Mouse (Mus musculus) ES-Bruce4 (cell line): ENCODE measurements around the gene Uvrag. TPM values are rescaled to one million over a fixed set of nuclear protein-coding genes. Genes with fewer than 3 reads are reported as not detected.

Experiments used
- H3K27ac ChIP-seq: 2 replicates; pipeline ENCODE4 v1.5.1; 2012; ENCODE audit warnings: low read length, inconsistent platforms; ENCODE audit not compliant: insufficient read depth
- H3K27me3 ChIP-seq: 2 replicates; pipeline ENCODE4 v1.6.1; 2012; ENCODE audit warnings: mild to moderate bottlenecking, low read length, inconsistent platforms; ENCODE audit not compliant: control insufficient read depth, poor library complexity, insufficient read depth, severe bottlenecking
- H3K36me3 ChIP-seq: 2 replicates; pipeline ENCODE4 v1.6.1; 2012; ENCODE audit warnings: inconsistent platforms, mild to moderate bottlenecking, low read length, moderate library complexity; ENCODE audit not compliant: control insufficient read depth, poor library complexity, insufficient read depth, severe bottlenecking
- H3K4me1 ChIP-seq: one replicate; pipeline ENCODE4 v1.8.1; 2011; ENCODE audit warnings: low read length; ENCODE audit not compliant: control insufficient read depth, insufficient read depth
- H3K4me3 ChIP-seq: 2 replicates; pipeline ENCODE4 v1.5.1; 2011; ENCODE audit warnings: low read depth, mild to moderate bottlenecking, low read length
- H3K9ac ChIP-seq: 2 replicates; pipeline ENCODE4 v1.6.1; 2012; ENCODE audit warnings: low read depth, mild to moderate bottlenecking, inconsistent platforms; ENCODE audit not compliant: poor library complexity, severe bottlenecking
- H3K9me3 ChIP-seq: replicated peaks from 2 replicates; pipeline ENCODE4 v1.6.1; 2012; ENCODE audit warnings: mild to moderate bottlenecking, low read length, inconsistent platforms; ENCODE audit not compliant: control insufficient read depth, poor library complexity, insufficient read depth, severe bottlenecking
- CTCF ChIP-seq: IDR thresholded peaks from one replicate; pipeline ENCODE4 v1.8.1; 2011; ENCODE audit warnings: low read depth, low read length
- EP300 ChIP-seq: IDR thresholded peaks from 2 replicates; pipeline ENCODE4 v1.6.1; 2011; ENCODE audit warnings: low read depth, low read length; ENCODE audit not compliant: insufficient read depth
- POLR2A ChIP-seq: IDR thresholded peaks from one replicate; pipeline ENCODE4 v1.8.1; 2011; ENCODE audit warnings: low read length; ENCODE audit not compliant: insufficient read depth
- polyA plus RNA-seq: library from polyadenylated mRNA; stranded (reverse); fragments of >200 nt; gene quantifications from 2 replicates; pipeline ENCODE4 v1.2.4, GENCODE M21; 2011; ENCODE audit warnings: low read depth; ENCODE audit not compliant: missing spikeins, insufficient read depth, insufficient read length

The Uvrag gene
- polyA plus RNA-seq, 1 experiment, result 16.9 TPM

- Histone ChIP-seq H3K9ac (no peak overlapping the region), H3K27ac (no peak overlapping the region), H3K36me3 (no peaks in the 10 kb centered on the region), H3K27me3 (no peaks in the 10 kb centered on the region), H3K4me3 (no peak overlapping the region), H3K4me1 (peaks cover 6% of the 10 kb centered on the region), H3K9me3 (no peaks in the 10 kb centered on the region)
- no peak for TF ChIP-seq CTCF
- no peak for TF ChIP-seq POLR2A
- no peak for TF ChIP-seq EP300
Observed at GRCm38 (mm10) chr7:99036284-99036683, 104.7 kb downstream of the Uvrag start.

- Histone ChIP-seq H3K9me3 (no peaks in the 10 kb centered on the region), H3K27me3 (no peaks in the 10 kb centered on the region), H3K4me3 (no peak overlapping the region), H3K4me1 (peaks cover 6% of the 10 kb centered on the region), H3K9ac (no peak overlapping the region), H3K27ac (no peak overlapping the region), H3K36me3 (no peaks in the 10 kb centered on the region)
- no peak for TF ChIP-seq EP300
- TF ChIP-seq POLR2A, result no peak
- TF ChIP-seq CTCF, result no peak
Observed at GRCm38 (mm10) chr7:99034909-99035308, 106.0 kb downstream of the Uvrag start.

- H3K27ac ChIP-seq, result no peak overlapping the region
- no peaks in the 10 kb centered on the region for H3K9me3 ChIP-seq
- peaks cover 6% of the 10 kb centered on the region for H3K4me1 ChIP-seq
- H3K9ac ChIP-seq, result no peak overlapping the region
- H3K4me3 ChIP-seq, result no peak overlapping the region
- no peaks in the 10 kb centered on the region for H3K36me3 ChIP-seq
- TF ChIP-seq CTCF, result no peak
- no peak for TF ChIP-seq POLR2A
- TF ChIP-seq EP300, result no peak
- no peaks in the 10 kb centered on the region for H3K27me3 ChIP-seq
Observed at GRCm38 (mm10) chr7:99033838-99034237, 107.1 kb downstream of the Uvrag start.

GRCm38 (mm10) chr7:99033314-99033713, 107.6 kb downstream of the Uvrag start:
- no peaks in the 10 kb centered on the region for H3K9me3 ChIP-seq
- H3K27ac ChIP-seq, result no peak overlapping the region
- H3K4me1 ChIP-seq, result peaks cover 5% of the 10 kb centered on the region
- no peak overlapping the region for H3K9ac ChIP-seq
- H3K36me3 ChIP-seq, result no peaks in the 10 kb centered on the region
- H3K4me3 ChIP-seq, result no peak overlapping the region
- H3K27me3 ChIP-seq, result no peaks in the 10 kb centered on the region
- TF ChIP-seq EP300 (no peak), POLR2A (no peak), CTCF (no peak)

- no peaks in the 10 kb centered on the region for H3K27me3 ChIP-seq
- no peaks in the 10 kb centered on the region for H3K4me1 ChIP-seq
- no peaks in the 10 kb centered on the region for H3K36me3 ChIP-seq
- no peak overlapping the region for H3K27ac ChIP-seq
- H3K9ac ChIP-seq, result no peak overlapping the region
- no peak for TF ChIP-seq EP300
- no peak for TF ChIP-seq CTCF
- TF ChIP-seq POLR2A, result no peak
- no peaks in the 10 kb centered on the region for H3K9me3 ChIP-seq
- no peak overlapping the region for H3K4me3 ChIP-seq
Observed at GRCm38 (mm10) chr7:99032051-99032450, 108.9 kb downstream of the Uvrag start.

- H3K4me1 ChIP-seq, result no peaks in the 10 kb centered on the region
- H3K9me3 ChIP-seq, result no peaks in the 10 kb centered on the region
- no peaks in the 10 kb centered on the region for H3K36me3 ChIP-seq
- no peak overlapping the region for H3K27ac ChIP-seq
- no peak overlapping the region for H3K4me3 ChIP-seq
- no peak overlapping the region for H3K9ac ChIP-seq
- no peaks in the 10 kb centered on the region for H3K27me3 ChIP-seq
- no peak for TF ChIP-seq POLR2A
- peak; percentile 56 for TF ChIP-seq CTCF
Observed at GRCm38 (mm10) chr7:99028108-99028507, 112.8 kb downstream of the Uvrag start.
